Mouse (Mus musculus) MEL (cell line): ENCODE data around the gene Trnau1ap. TPM values are rescaled to one million over a fixed set of nuclear protein-coding genes. Genes with fewer than 3 reads are reported as not detected.

Experiments
- DNase-seq: peaks from one replicate; pipeline ENCODE4 v3.0.0; 2011; ENCODE audit warnings: low read depth, low spot score
- H3K27ac ChIP-seq: 2 replicates; pipeline ENCODE4 v1.5.1; 2012; ENCODE audit warnings: low read depth, mild to moderate bottlenecking, control low read depth, low read length, moderate library complexity; ENCODE audit not compliant: control insufficient read depth
- H3K27me3 ChIP-seq, 2 experiments: fragments of 150-350 bp in 1 of 2; sonication (generic) in 1 of 2; 2 replicates each; pipeline ENCODE4 v1.6.1; 2012; ENCODE audit warnings: low read length in 2 of 2, mild to moderate bottlenecking in 2 of 2, improper control_type of control experiment in 1 of 2, moderate library complexity in 1 of 2; ENCODE audit not compliant: insufficient read depth in 2 of 2, control insufficient read depth in 1 of 2
- H3K36me3 ChIP-seq, 2 experiments: 2 replicates each; pipeline ENCODE4 v1.6.1; 2012 to 2014; ENCODE audit warnings: low read length in 2 of 2, improper control_type of control experiment in 1 of 2, inconsistent platforms in 1 of 2, mild to moderate bottlenecking in 1 of 2; ENCODE audit not compliant: insufficient read depth in 2 of 2, control insufficient read depth in 1 of 2
- H3K4me1 ChIP-seq, 2 experiments: fragments of 150-350 bp in 1 of 2; sonication (generic) in 1 of 2; 2 replicates each; pipeline ENCODE4 v1.6.1; 2012; ENCODE audit warnings: low read length in 2 of 2, improper control_type of control experiment in 1 of 2, mild to moderate bottlenecking in 1 of 2; ENCODE audit not compliant: insufficient read depth in 2 of 2, control insufficient read depth in 1 of 2
- H3K4me3 ChIP-seq, 2 experiments: fragments of 150-350 bp in 1 of 2; sonication (generic) in 1 of 2; 2 replicates each; pipeline ENCODE4 v1.5.1; 2012; ENCODE audit warnings: low read depth in 2 of 2, low read length in 2 of 2, mild to moderate bottlenecking in 2 of 2, moderate library complexity in 2 of 2, control low read depth in 1 of 2, improper control_type of control experiment in 1 of 2; ENCODE audit not compliant: control insufficient read depth in 1 of 2, insufficient read depth in 1 of 2
- H3K79me2 ChIP-seq: 2 replicates; pipeline ENCODE4 v1.6.1; 2012; ENCODE audit warnings: mild to moderate bottlenecking, low read length, moderate library complexity; ENCODE audit not compliant: control insufficient read depth, poor library complexity, insufficient read depth
- H3K9ac ChIP-seq: 2 replicates; pipeline ENCODE4 v1.6.1; 2012; ENCODE audit warnings: low read depth, mild to moderate bottlenecking, control low read depth, low read length, moderate library complexity; ENCODE audit not compliant: control insufficient read depth, poor library complexity, severe bottlenecking
- H3K9me3 ChIP-seq: fragments of 150-350 bp; sonication (generic); replicated peaks from 2 replicates; pipeline ENCODE4 v1.6.1; 2012; ENCODE audit warnings: mild to moderate bottlenecking, low read length, improper control_type of control experiment, moderate library complexity; ENCODE audit not compliant: insufficient read depth
- BHLHE40 ChIP-seq: IDR thresholded peaks from 2 replicates; pipeline ENCODE4 v1.6.1; 2012; ENCODE audit warnings: low read depth, mild to moderate bottlenecking, inconsistent platforms, low read length, improper control_type of control experiment, borderline replicate concordance
- CHD1 ChIP-seq: IDR thresholded peaks from 2 replicates; pipeline ENCODE4 v1.6.1; 2012; ENCODE audit warnings: low read depth, mild to moderate bottlenecking, inconsistent platforms, low read length, improper control_type of control experiment
- CHD2 ChIP-seq: IDR thresholded peaks from 2 replicates; pipeline ENCODE4 v1.6.1; 2011; ENCODE audit warnings: low read length, improper control_type of control experiment
- ETS1 ChIP-seq: IDR thresholded peaks from 2 replicates; pipeline ENCODE4 v1.6.1; 2012; ENCODE audit warnings: low read depth, mild to moderate bottlenecking, inconsistent platforms, low read length, improper control_type of control experiment, moderate library complexity
- JUND ChIP-seq: IDR thresholded peaks from 2 replicates; pipeline ENCODE4 v1.6.1; 2011; ENCODE audit warnings: low read depth, mild to moderate bottlenecking, improper control_type of control experiment, low read length
- MAFK ChIP-seq: IDR thresholded peaks from 2 replicates; pipeline ENCODE4 v1.6.1; 2011; ENCODE audit warnings: low read depth, mild to moderate bottlenecking, low read length, improper control_type of control experiment, borderline replicate concordance
- MYB ChIP-seq: IDR thresholded peaks from 2 replicates; pipeline ENCODE4 v1.6.1; 2011; ENCODE audit warnings: mild to moderate bottlenecking, low read depth, low read length, improper control_type of control experiment
- MYC ChIP-seq: IDR thresholded peaks from 2 replicates; pipeline ENCODE4 v1.6.1; 2011; ENCODE audit warnings: low read depth, mild to moderate bottlenecking, low read length, improper control_type of control experiment, moderate library complexity
- NELFE ChIP-seq: IDR thresholded peaks from 2 replicates; pipeline ENCODE4 v1.6.1; 2011; ENCODE audit warnings: low read depth, low read length, improper control_type of control experiment
- POLR2A ChIP-seq, 2 experiments: IDR thresholded peaks; 2 replicates each; pipeline ENCODE4 v1.6.1; 2011 to 2012; ENCODE audit warnings: low read length in 2 of 2, mild to moderate bottlenecking in 2 of 2, control low read depth in 1 of 2, improper control_type of control experiment in 1 of 2, low read depth in 1 of 2, moderate library complexity in 1 of 2; ENCODE audit not compliant: control insufficient read depth in 1 of 2, insufficient read depth in 1 of 2, poor library complexity in 1 of 2
- POLR2AphosphoS2 ChIP-seq: IDR thresholded peaks from 2 replicates; pipeline ENCODE4 v1.6.1; 2011; ENCODE audit warnings: low read length, improper control_type of control experiment
- SIN3A ChIP-seq: IDR thresholded peaks from 2 replicates; pipeline ENCODE4 v1.6.1; 2012; ENCODE audit warnings: low read length, improper control_type of control experiment, inconsistent platforms
- USF1 ChIP-seq: IDR thresholded peaks from 2 replicates; pipeline ENCODE4 v1.6.1; 2014; ENCODE audit warnings: low read depth, mild to moderate bottlenecking, inconsistent platforms, low read length, improper control_type of control experiment, moderate library complexity
- ZC3H11A ChIP-seq: IDR thresholded peaks from 2 replicates; pipeline ENCODE4 v1.6.1; 2012; ENCODE audit warnings: low read depth, mild to moderate bottlenecking, inconsistent platforms, low read length, improper control_type of control experiment
- ZMIZ1 ChIP-seq: IDR thresholded peaks from 2 replicates; pipeline ENCODE4 v1.6.1; 2012; ENCODE audit warnings: low read depth, mild to moderate bottlenecking, inconsistent platforms, low read length, improper control_type of control experiment, moderate library complexity
- ZNF384 ChIP-seq: IDR thresholded peaks from 2 replicates; pipeline ENCODE4 v1.6.1; 2012; ENCODE audit warnings: low read depth, mild to moderate bottlenecking, inconsistent platforms, low read length, improper control_type of control experiment
- polyA plus RNA-seq, 2 experiments: library from polyadenylated mRNA; stranded (reverse) in 1 of 2; unstranded in 1 of 2; fragments of >175 nt in 1 of 2; fragments of >200 nt in 1 of 2; gene quantifications; 2 replicates each; pipeline versions ENCODE4 v1.2.1 to v1.2.4; 2012; ENCODE audit warnings: low replicate concordance in 2 of 2, low read depth in 1 of 2; ENCODE audit not compliant: insufficient read length in 2 of 2, insufficient read depth in 1 of 2, missing spikeins in 1 of 2
- total RNA-seq: library from RNA; depleted of rRNA; stranded (reverse); fragments of 300-350 nt; gene quantifications from 2 replicates; pipeline ENCODE4 v1.2.3, GENCODE M21; 2012

Gene Trnau1ap
- total and polyA plus RNA-seq, 3 experiments: 102 to 117 TPM; not detected in 1

DNA sequence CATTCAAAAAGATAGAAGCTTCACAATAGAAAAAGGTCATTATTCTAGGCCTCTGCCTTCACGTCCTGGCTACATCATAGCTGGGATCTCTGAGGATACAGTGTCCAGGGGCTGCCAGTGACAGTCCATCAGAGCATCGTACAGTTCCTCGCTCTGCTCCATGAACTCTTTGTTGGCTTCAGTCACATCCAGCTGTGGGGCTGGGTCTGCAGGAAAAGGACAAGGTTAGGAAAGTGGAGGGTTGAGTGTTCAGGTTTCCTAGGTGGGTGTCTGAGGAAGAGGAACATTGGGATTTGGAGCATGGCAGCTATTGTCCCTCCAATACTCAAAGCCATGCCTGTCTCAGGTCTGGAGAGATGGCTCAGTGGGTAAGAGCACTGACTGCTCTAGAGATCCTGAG, 17.5 kb downstream of the Trnau1ap start:
- Histone ChIP-seq H3K27me3 (no peaks in the 10 kb centered on the region), H3K79me2 (peaks cover 18% of the 10 kb centered on the region), H3K9me3 (no peaks in the 10 kb centered on the region), H3K4me1 (0 out of 4 replicates have a peak, but pooled peaks cover 0 to 3% of the 10 kb centered on the region in 2 experiments), H3K36me3 (peaks cover 10 to 12% of the 10 kb centered on the region in 2 experiments), H3K4me3 (no peak overlapping the region), H3K27ac (peak overlapping the region; percentile 16; the same call in 1 of the 2 replicates), H3K9ac (no peak overlapping the region)
- TF ChIP-seq POLR2AphosphoS2 (peak; percentile 100), ZC3H11A (no peak), SIN3A (0 out of 2 replicates have a peak, but pooled peaks have one; percentile 0), MYC (no peak), POLR2A (IDR thresholded peaks at IDR 0.05; ENCODE audit: control insufficient read depth in 1 of 2, insufficient read depth in 1 of 2, low read depth in 1 of 2, low read length in 2 of 2, poor library complexity in 1 of 2) (peak; percentile 57 to 73; a peak in 2 of 4 replicates), BHLHE40 (peak; percentile 11; the same call in 1 of the 2 replicates), ZMIZ1 (peak; percentile 96), CHD2 (peak; percentile 78)
- peak; percentile 76 for DNase-seq

DNA sequence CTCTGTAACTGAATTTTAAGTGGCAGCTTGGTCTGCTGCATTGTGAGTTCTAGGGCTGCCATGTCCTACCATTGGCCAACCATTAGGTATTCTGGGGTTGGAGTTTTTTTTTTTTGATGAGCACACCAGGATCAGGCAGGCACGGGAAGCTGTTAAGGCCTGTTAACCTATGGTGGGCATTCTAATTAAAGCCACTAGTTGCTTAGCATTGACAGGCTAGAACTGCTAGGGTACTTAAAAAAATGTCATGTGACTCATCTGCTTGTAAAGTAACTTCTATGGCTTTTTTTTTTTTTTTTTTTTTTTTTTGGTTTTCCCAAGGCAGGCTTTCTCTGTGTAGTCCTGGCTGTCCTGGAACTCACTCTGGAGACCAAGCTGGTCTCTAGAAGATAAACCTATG, 18.1 kb downstream of the Trnau1ap start:
- Histone ChIP-seq H3K9ac (peak overlapping the region; percentile 30; the same call in 1 of the 2 replicates), H3K9me3 (no peaks in the 10 kb centered on the region)
- TF ChIP-seq USF1 (peak; percentile 74), CHD1 (peak; percentile 87; the same call in 1 of the 2 replicates), MAFK (0 out of 2 replicates have a peak, but pooled peaks have one; percentile 15), POLR2A (IDR thresholded peaks at IDR 0.05; ENCODE audit: control insufficient read depth in 1 of 2, insufficient read depth in 1 of 2, low read depth in 1 of 2, low read length in 2 of 2, poor library complexity in 1 of 2) (no peak; a peak in 1 of 4 replicates), MYB (peak; percentile 48; the same call in 1 of the 2 replicates), MYC (peak; percentile 48; the same call in 1 of the 2 replicates), JUND (0 out of 2 replicates have a peak, but pooled peaks have one; percentile 49), ETS1 (no peak; the same call in 1 of the 2 replicates), NELFE (peak; percentile 36; the same call in 1 of the 2 replicates), ZNF384 (peak; percentile 96)
- TF ChIP-seq, all 39 proteins: peak for 8
- Histone ChIP-seq H3K36me3 (peaks cover 10 to 12% of the 10 kb centered on the region in 2 experiments), H3K4me3 (no peak overlapping the region), H3K79me2 (peaks cover 18% of the 10 kb centered on the region), H3K27me3 (no peaks in the 10 kb centered on the region), H3K27ac (peak overlapping the region; percentile 57), H3K4me1 (0 out of 4 replicates have a peak, but pooled peaks cover 0 to 3% of the 10 kb centered on the region in 2 experiments)
- peak; percentile 72 for DNase-seq
